Mouse (Mus musculus) splenic B cell, adult 2 months (primary cell): ENCODE results near the gene Ptma.
"Not testable (repeated sequence)": the region's sequence is repeated elsewhere in the genome, so short reads cannot be mapped to it uniquely, and the experiment has no call there.

Source experiments
- DNase-seq: peaks from one replicate; pipeline ENCODE4 v3.0.0-alpha.2; 2011; ENCODE audit warnings: low read depth, low spot score
- H3K27me3 ChIP-seq: 2 replicates; pipeline ENCODE4 v1.6.1; 2012; ENCODE audit warnings: mild to moderate bottlenecking, low read length, moderate library complexity, mixed read lengths; ENCODE audit not compliant: control insufficient read depth, poor library complexity, insufficient read depth, severe bottlenecking
- H3K36me3 ChIP-seq: 2 replicates; pipeline ENCODE4 v1.6.1; 2012; ENCODE audit warnings: mild to moderate bottlenecking, low read length, moderate library complexity, mixed read lengths; ENCODE audit not compliant: control insufficient read depth, poor library complexity, insufficient read depth, severe bottlenecking

Ptma gene

GRCm38 (mm10) chr1:86533411-86534130 lies 7.0 kb downstream of the Ptma start:
- peak; percentile 65 for DNase-seq
- Histone ChIP-seq H3K36me3 (peaks cover 9% of the 10 kb centered on the region), H3K27me3 (no peaks in the 10 kb centered on the region)

- Histone ChIP-seq H3K36me3 (no peaks in the 10 kb centered on the region), H3K27me3 (no peaks in the 10 kb centered on the region)
- peak; percentile 47 for DNase-seq
Measured at GRCm38 (mm10) chr1:86538383-86538782, 11.9 kb downstream of the Ptma start.

- not testable (repeated sequence) for DNase-seq, H3K27me3 ChIP-seq, H3K36me3 ChIP-seq
Measured at GRCm38 (mm10) chr1:86539583-86539982, 13.1 kb downstream of the Ptma start.

- Histone ChIP-seq H3K36me3 (peaks cover 5% of the 10 kb centered on the region; the same call in 1 of the 2 replicates), H3K27me3 (no peaks in the 10 kb centered on the region)
- no peak for DNase-seq
Measured at GRCm38 (mm10) chr1:86542584-86542983, 16.1 kb downstream of the Ptma start.

- peaks cover 5% of the 10 kb centered on the region; the same call in 1 of the 2 replicates for H3K36me3 ChIP-seq
- no peak for DNase-seq
- no peaks in the 10 kb centered on the region for H3K27me3 ChIP-seq
Measured at GRCm38 (mm10) chr1:86546797-86547196, 20.3 kb downstream of the Ptma start.

- Histone ChIP-seq H3K36me3 (no peaks in the 10 kb centered on the region), H3K27me3 (no peaks in the 10 kb centered on the region)
- DNase-seq: no peak
Measured at GRCm38 (mm10) chr1:86551299-86551698, 24.8 kb downstream of the Ptma start.

GRCm38 (mm10) chr1:86551877-86552276 lies 25.4 kb downstream of the Ptma start:
- no peak for DNase-seq
- Histone ChIP-seq H3K36me3 (no peaks in the 10 kb centered on the region), H3K27me3 (no peaks in the 10 kb centered on the region)

GRCm38 (mm10) chr1:86555665-86556064 lies 29.1 kb downstream of the Ptma start:
- Histone ChIP-seq H3K36me3 (no peaks in the 10 kb centered on the region), H3K27me3 (no peaks in the 10 kb centered on the region)
- DNase-seq: no peak

- no peaks in the 10 kb centered on the region for H3K36me3 ChIP-seq
- DNase-seq: no peak
- H3K27me3 ChIP-seq: no peaks in the 10 kb centered on the region
Measured at GRCm38 (mm10) chr1:86557872-86558271, 31.3 kb downstream of the Ptma start.

GRCm38 (mm10) chr1:86559232-86559631 lies 32.7 kb downstream of the Ptma start:
- H3K36me3 ChIP-seq: no peaks in the 10 kb centered on the region
- H3K27me3 ChIP-seq: no peaks in the 10 kb centered on the region
- no peak for DNase-seq

- H3K36me3 ChIP-seq: no peaks in the 10 kb centered on the region
- H3K27me3 ChIP-seq: no peaks in the 10 kb centered on the region
- DNase-seq: no peak
Measured at GRCm38 (mm10) chr1:86562663-86563062, 36.1 kb downstream of the Ptma start.

- H3K36me3 ChIP-seq: no peaks in the 10 kb centered on the region
- H3K27me3 ChIP-seq: no peaks in the 10 kb centered on the region
- DNase-seq: no peak
Measured at GRCm38 (mm10) chr1:86568409-86568808, 41.9 kb downstream of the Ptma start.

GRCm38 (mm10) chr1:86569292-86569860 lies 42.9 kb downstream of the Ptma start:
- H3K27me3 ChIP-seq: no peaks in the 10 kb centered on the region; the same call in 1 of the 2 replicates
- no peaks in the 10 kb centered on the region for H3K36me3 ChIP-seq
- DNase-seq: no peak

- DNase-seq: no peak
Measured at GRCm38 (mm10) chr1:86571381-86571780, 44.9 kb downstream of the Ptma start.

GRCm38 (mm10) chr1:86571941-86572340 lies 45.4 kb downstream of the Ptma start:
- DNase-seq: no peak
- H3K36me3 ChIP-seq: no peaks in the 10 kb centered on the region
- H3K27me3 ChIP-seq: no peaks in the 10 kb centered on the region; the same call in 1 of the 2 replicates

More at GRCm38 (mm10) chr1:86571381-86571780, 44.9 kb downstream of the Ptma start:
- no peaks in the 10 kb centered on the region for H3K36me3 ChIP-seq
- H3K27me3 ChIP-seq: no peaks in the 10 kb centered on the region; the same call in 1 of the 2 replicates
